Comparison of ENCODE assay signal across 24 mouse cellular contexts in the genomic region with DNA sequence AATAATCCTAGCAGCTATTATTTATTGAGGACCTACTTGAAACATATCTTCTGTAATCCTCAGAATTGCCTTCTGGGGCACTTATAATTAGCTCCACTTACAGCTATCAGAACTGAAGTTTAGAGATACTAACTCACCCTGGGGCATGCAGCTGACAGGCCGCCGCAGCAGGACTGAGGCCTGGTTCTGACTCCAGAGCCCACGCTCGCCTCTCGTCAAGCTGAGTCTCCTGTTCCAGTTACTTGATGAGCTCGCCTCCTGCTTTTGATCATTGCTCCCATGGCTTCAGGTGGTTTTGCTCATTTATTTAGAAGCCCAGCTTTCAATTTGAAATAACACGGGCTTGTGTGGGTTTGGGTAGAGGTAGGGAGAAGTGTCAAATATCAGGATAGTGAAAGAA.
A peak's percentile ranks its signal among the peaks of the same experiment; 100 is the strongest.
DNase-seq lines count a peak whose midpoint lies in the region; ATAC-seq and TF ChIP-seq lines count a peak whose summit lies in the region.
"Had no signal": no experiment of that assay in that cellular context is flagged by ENCODE, and none has a peak within 500 bp of the region (broad histone marks: within the 10 kb centered on the region; RNA-seq: fewer than 3 reads in every experiment).

No protein-coding gene starts in this region.

- H3K36me3 ChIP-seq in heart, embryonic 15.5 days = no peaks in the 10 kb centered on the region
- H3K36me3 ChIP-seq in embryonic facial prominence, embryonic 14.5 days (ENCODE audit: control insufficient read depth, insufficient read depth, low read length) = no peaks in the 10 kb centered on the region
- H3K36me3 ChIP-seq in intestine, postnatal 0 days (ENCODE audit: control insufficient read depth, insufficient read depth) = no peaks in the 10 kb centered on the region
- H3K36me3 ChIP-seq: embryonic facial prominence, embryonic 13.5 days; hindbrain, embryonic 10.5 days; intestine, embryonic 15.5 days; liver, embryonic 15.5 days; lung, embryonic 15.5 days had no signal

- H3K4me3 ChIP-seq in heart, embryonic 15.5 days = no peak overlapping the region
- no peak overlapping the region for H3K4me3 ChIP-seq in embryonic facial prominence, embryonic 14.5 days (ENCODE audit: low read depth, low read length)
- H3K4me3 ChIP-seq in intestine, postnatal 0 days (ENCODE audit: low read depth, low read length) = no peak overlapping the region
- H3K4me3 ChIP-seq: embryonic facial prominence, embryonic 13.5 days; forebrain, embryonic 13.5 days; hindbrain, embryonic 10.5 days; intestine, embryonic 15.5 days; liver, embryonic 15.5 days; lung, embryonic 15.5 days; megakaryocyte, embryonic 14.5 days had no signal

- peak; percentile 40 for DNase-seq in embryo, embryonic 11 days
- no peak for DNase-seq in embryo, embryonic 9.5 days (ENCODE audit: extremely low spot score)
- DNase-seq in heart, adult 8-10 months (ENCODE audit: low spot score) = no peak
- DNase-seq in brain, adult 2 months (ENCODE audit: low read depth, low spot score) = peak; percentile 39
- peak; percentile 29 for DNase-seq in embryonic facial prominence, embryonic 14.5 days (ENCODE audit: low spot score)
- DNase-seq in left cerebral cortex, adult 9 months (ENCODE audit: low spot score in 2 of 2) = no peak
- DNase-seq: cerebellum, adult 2 months; cerebellum, postnatal 25 days; gastrocnemius, postnatal 10 days; kidney, postnatal 36 days; liver; lung, postnatal 36 days; thymus, adult 18-20 months; thymus, postnatal 36 days had no signal

- H3K27me3 ChIP-seq in heart, embryonic 15.5 days = no peaks in the 10 kb centered on the region
- no peaks in the 10 kb centered on the region for H3K27me3 ChIP-seq in embryonic facial prominence, embryonic 14.5 days (replicated peaks; ENCODE audit: control insufficient read depth, insufficient read depth, low read length)
- H3K27me3 ChIP-seq in intestine, postnatal 0 days (replicated peaks; ENCODE audit: control insufficient read depth, insufficient read depth, low read length) = no peaks in the 10 kb centered on the region
- H3K27me3 ChIP-seq: embryonic facial prominence, embryonic 13.5 days; forebrain, embryonic 13.5 days; intestine, embryonic 15.5 days; liver, embryonic 15.5 days; lung, embryonic 15.5 days; megakaryocyte, embryonic 14.5 days had no signal

- no peak overlapping the region for H3K4me2 ChIP-seq in heart, embryonic 15.5 days
- no peak overlapping the region for H3K4me2 ChIP-seq in embryonic facial prominence, embryonic 14.5 days (ENCODE audit: low read depth, low read length)
- H3K4me2 ChIP-seq in intestine, postnatal 0 days (replicated peaks; ENCODE audit: low read depth) = no peak overlapping the region
- H3K4me2 ChIP-seq: embryonic facial prominence, embryonic 13.5 days; forebrain, embryonic 13.5 days; intestine, embryonic 15.5 days; liver, embryonic 15.5 days; lung, embryonic 15.5 days had no signal

- H3K4me1 ChIP-seq in heart, embryonic 15.5 days (replicated peaks) = peaks cover 23% of the 10 kb centered on the region
- H3K4me1 ChIP-seq in embryonic facial prominence, embryonic 14.5 days (ENCODE audit: control insufficient read depth, insufficient read depth, low read length) = peaks cover 9% of the 10 kb centered on the region; the same call in 1 of the 2 replicates
- H3K4me1 ChIP-seq in intestine, postnatal 0 days (replicated peaks; ENCODE audit: control insufficient read depth, insufficient read depth, low read length) = no peaks in the 10 kb centered on the region
- H3K4me1 ChIP-seq: intestine, embryonic 15.5 days; liver, embryonic 15.5 days; lung, embryonic 15.5 days; megakaryocyte, embryonic 14.5 days had no signal

- no peaks in the 10 kb centered on the region for H3K9me3 ChIP-seq in heart, embryonic 15.5 days (replicated peaks)
- no peaks in the 10 kb centered on the region for H3K9me3 ChIP-seq in embryonic facial prominence, embryonic 14.5 days (ENCODE audit: control insufficient read depth, low read length)
- H3K9me3 ChIP-seq in intestine, postnatal 0 days (ENCODE audit: control insufficient read depth) = no peaks in the 10 kb centered on the region
- H3K9me3 ChIP-seq: embryonic facial prominence, embryonic 13.5 days; forebrain, embryonic 13.5 days; hindbrain, embryonic 10.5 days; intestine, embryonic 15.5 days; liver, embryonic 15.5 days; lung, embryonic 15.5 days had no signal

- no peak overlapping the region for H3K9ac ChIP-seq in heart, embryonic 15.5 days
- H3K9ac ChIP-seq in embryonic facial prominence, embryonic 14.5 days (ENCODE audit: low read depth, low read length) = no peak overlapping the region
- no peak overlapping the region for H3K9ac ChIP-seq in intestine, postnatal 0 days (ENCODE audit: low read depth, low read length)
- H3K9ac ChIP-seq: embryonic facial prominence, embryonic 13.5 days; forebrain, embryonic 13.5 days; intestine, embryonic 15.5 days; liver, embryonic 15.5 days; lung, embryonic 15.5 days had no signal

- ATAC-seq in heart, embryonic 15.5 days (replicated peaks; ENCODE audit: insufficient number of reproducible peaks, insufficient read depth, low FRiP score, low read depth) = no peak; the same call in 1 of the 2 replicates
- ATAC-seq in embryonic facial prominence, embryonic 14.5 days (ENCODE audit: low read depth) = no peak
- no peak for ATAC-seq in intestine, postnatal 0 days
- ATAC-seq: forebrain, embryonic 13.5 days; hindbrain, embryonic 16.5 days; intestine, embryonic 15.5 days had no signal

- TF ChIP-seq CTCF in intestine, postnatal 0 days (IDR thresholded peaks at IDR 0.05; ENCODE audit: low read depth) = no peak

- WGBS in heart, embryonic 15.5 days = 34% methylated on average over 7 of the region's 7 CpGs
- WGBS in embryonic facial prominence, embryonic 14.5 days = 32% methylated on average over 7 of the region's 7 CpGs
- WGBS in intestine, postnatal 0 days = 81% methylated on average over 7 of the region's 7 CpGs

- peak overlapping the region; percentile 60; the same call in 1 of the 2 replicates for H3K27ac ChIP-seq in heart, embryonic 15.5 days
- no peak overlapping the region for H3K27ac ChIP-seq in embryonic facial prominence, embryonic 14.5 days (replicated peaks; ENCODE audit: low read depth, low read length)
- no peak overlapping the region for H3K27ac ChIP-seq in intestine, postnatal 0 days (ENCODE audit: low read depth, low read length)
- H3K27ac ChIP-seq: embryonic facial prominence, embryonic 13.5 days; forebrain, embryonic 13.5 days; hindbrain, embryonic 10.5 days; intestine, embryonic 15.5 days; liver, embryonic 15.5 days; lung, embryonic 15.5 days had no signal

Comparison
In these comparisons a context has a peak if more than half of its experiments do, and no peak if none do; other contexts are left out.
1. DNase-seq: peak in embryo, embryonic 11 days (single experiment), brain, adult 2 months (single experiment) and embryonic facial prominence, embryonic 14.5 days (single experiment); none in embryo, embryonic 9.5 days (single experiment), heart, adult 8-10 months (single experiment) and left cerebral cortex, adult 9 months (0 of 2).